Mouse (Mus musculus) frontal cortex, postnatal 10 days (tissue): ENCODE measurements around the gene Tm2d3.
A peak's percentile ranks its signal among the peaks of the same experiment; 100 is the strongest.

Experiments
- DNase-seq, 2 experiments: peaks; one replicate each; pipeline ENCODE4 v3.0.0; 2022; ENCODE audit warnings: low spot score in 2 of 2, mixed read lengths in 1 of 2

Gene Tm2d3

DNA sequence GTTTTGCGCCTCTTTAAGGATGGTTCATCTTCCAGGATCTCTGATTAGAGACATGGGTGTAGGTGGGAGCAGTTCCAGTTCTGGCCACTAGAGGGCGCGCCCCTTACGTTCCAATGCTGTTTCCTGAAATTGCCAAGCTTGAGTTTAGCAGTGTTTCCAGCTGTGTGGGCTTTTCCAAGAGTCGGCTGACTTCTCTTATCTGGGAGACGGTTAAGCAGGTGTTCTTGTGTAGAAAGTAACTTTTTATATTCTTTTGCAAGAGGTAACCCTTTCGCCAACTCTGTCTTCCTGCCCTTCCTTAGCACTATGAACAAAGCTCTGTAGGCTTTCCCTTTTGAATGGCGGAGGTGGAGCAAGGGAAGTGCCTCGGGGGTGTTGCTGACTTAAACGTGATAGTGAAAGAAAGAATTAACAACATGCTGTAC, 13.9 kb downstream of the Tm2d3 start:
- peak; percentile 53 to 75 for DNase-seq

DNA sequence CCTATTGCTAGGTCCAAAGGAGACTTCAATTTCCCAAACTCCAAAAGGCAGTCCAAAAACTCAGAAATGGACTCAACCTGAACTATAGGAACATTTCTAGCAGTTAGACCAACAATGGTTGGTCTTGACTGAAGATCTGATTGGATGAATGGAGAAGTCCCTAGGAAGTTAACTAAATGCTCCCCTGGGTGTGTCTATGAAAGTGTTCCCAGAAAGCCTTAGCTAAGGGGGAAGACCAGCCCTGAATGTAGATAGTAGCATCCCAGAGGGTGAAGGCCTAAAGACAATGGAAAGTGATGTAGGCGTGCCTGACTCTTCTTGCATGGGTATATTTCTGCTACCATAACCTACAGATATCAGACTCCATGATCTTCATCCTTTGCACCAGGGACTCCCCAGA, 17.5 kb downstream of the Tm2d3 start:
- DNase-seq = no peak

DNA sequence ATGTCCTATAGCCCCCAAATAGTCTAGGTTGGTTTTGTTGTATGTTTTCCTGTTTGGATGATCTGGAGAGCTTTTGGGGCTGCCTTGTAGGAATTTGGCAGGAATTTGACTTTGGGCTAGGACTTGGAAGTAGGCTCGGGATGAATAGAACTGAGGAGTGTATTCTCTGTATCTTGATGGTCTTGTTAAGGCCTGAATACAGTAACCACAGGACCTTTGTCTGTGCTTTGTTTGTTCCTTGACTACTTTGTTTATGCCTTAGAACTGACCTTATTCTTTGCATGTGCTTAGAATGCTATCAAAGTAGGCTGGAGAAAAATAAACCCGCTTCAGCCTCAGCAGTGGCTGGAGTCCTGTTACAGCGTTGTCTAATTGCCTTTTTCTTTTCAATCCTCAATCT, 19.3 kb downstream of the Tm2d3 start:
- no peak for DNase-seq

DNA sequence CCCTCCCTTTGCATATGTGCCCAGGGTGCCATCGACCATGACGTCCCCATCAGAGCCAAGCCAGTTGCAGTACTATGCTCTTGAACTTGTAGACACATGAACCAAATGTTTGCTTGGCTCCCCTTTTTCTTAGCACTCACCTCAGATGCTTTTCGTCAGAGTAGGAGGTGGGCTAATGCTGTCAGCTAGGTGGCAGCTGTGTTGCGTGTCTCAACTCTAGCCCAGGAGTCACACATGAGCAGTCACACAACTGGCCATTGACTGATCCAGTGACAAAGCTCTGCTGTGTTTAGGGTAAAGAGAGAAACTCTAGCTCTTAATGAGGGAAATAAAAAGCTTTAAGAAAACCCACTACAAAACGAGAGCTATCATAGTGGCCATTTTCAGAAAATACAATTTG, 22.8 kb downstream of the Tm2d3 start:
- no peak for DNase-seq

DNA sequence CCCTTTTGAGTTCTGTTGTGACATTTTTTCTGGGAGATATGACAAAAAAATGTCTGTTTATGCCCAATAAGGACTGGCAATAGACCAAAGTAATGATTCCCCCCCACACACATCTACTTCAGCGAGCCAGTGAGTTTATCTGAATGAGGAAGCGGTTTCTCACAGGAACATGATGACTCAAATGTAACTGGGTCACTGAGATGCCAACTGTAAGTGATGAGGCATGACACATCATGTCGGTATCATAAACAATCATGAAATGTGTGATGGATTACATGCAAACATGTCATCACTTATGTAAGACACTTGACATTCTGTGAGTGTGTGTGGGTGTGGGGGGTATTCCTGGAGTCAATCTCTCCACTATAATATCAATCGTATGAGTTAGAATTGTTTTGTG, 23.3 kb downstream of the Tm2d3 start:
- no peak for DNase-seq

DNA sequence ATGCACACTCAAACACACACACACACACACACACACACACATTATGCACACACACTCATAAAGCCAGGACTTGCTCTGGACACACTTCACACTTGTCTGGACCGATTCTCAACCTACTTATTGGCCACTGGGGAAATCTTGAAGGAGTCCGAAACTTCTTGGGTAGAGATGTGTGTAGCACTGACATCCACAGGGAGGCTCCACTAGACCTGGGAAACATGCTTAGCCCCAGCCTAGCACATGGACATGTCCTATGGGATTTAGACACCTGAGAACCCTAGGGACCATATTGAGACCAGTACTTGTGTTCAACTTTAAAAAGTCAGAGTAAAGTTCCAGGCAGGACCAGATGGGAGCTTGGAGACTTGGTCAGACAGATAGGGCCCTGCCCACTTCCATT, 43.1 kb downstream of the Tm2d3 start:
- no peak for DNase-seq

DNA sequence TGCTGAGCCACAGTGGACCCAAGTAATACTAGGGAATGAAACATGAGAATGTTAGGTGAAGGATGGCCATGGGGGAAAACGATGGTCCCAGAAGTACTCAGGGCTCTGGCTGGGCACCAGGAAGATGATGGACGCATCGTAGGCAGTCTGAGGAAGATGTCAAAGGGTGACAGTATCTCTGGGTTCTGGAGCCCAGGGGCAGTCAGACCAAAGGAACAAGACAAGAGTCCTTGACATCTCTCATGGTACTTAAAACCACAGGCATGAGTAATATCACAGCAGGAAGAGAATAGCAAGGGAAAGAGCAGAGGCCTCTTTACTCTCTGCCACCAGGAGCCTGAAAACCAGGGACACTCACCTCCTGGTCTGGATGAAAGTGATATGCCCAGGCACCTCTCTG, 44.3 kb downstream of the Tm2d3 start:
- no peak for DNase-seq

DNA sequence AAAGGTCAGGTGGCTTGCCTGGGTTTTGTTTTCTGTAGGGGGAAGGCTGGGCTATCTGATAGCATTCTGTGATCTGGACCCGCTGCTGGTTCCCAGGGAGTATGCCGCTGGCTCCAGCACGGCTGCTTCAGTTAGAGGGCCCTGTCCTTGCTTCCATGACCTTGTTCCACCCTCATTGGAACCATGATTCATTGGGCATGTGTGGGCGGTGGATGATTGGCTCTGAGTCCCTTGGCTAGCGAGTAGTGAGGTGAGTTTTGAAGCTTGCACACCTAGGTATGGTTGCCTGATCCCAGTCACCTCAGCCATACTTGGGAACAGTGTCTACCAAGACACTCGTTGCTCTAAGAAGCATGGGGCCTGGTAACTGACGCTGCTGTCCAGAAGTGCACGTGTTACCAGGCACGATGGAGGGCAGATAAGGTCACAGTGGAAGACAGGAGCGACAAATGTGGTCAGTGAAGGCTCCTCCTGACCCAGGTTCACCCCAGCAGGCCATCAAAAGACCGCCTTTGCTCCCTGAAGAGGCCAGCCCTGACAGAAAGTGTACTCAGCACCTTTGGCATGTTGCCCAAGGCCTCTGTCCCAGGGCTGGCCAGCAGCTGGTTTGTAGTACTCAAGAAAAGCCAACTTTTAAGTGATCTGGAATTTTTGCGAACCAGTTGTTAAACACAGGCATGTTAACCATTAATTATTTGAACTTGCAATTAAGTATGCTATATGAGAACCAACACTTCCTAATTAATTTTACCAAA, 46.5 kb downstream of the Tm2d3 start:
- DNase-seq = no peak

DNA sequence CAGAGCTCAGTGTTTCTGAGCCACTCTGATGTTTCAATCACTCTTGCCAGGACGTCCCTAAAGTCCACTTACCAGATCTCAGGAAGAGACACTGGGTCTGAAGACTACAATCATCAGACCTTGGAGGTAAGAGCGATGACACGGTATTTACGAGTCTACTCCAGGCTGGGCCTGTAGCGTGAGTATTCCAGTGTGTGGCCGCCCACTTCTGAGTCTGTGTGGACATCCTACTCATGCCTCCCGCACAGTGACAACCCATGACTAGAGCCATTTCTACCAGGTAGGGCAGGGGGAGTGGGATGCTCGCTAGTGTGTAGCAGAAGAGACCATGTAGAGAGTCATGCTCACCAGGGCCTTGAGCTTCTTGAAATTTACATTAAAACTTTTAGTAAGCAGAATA, 51.9 kb downstream of the Tm2d3 start:
- DNase-seq = no peak

DNA sequence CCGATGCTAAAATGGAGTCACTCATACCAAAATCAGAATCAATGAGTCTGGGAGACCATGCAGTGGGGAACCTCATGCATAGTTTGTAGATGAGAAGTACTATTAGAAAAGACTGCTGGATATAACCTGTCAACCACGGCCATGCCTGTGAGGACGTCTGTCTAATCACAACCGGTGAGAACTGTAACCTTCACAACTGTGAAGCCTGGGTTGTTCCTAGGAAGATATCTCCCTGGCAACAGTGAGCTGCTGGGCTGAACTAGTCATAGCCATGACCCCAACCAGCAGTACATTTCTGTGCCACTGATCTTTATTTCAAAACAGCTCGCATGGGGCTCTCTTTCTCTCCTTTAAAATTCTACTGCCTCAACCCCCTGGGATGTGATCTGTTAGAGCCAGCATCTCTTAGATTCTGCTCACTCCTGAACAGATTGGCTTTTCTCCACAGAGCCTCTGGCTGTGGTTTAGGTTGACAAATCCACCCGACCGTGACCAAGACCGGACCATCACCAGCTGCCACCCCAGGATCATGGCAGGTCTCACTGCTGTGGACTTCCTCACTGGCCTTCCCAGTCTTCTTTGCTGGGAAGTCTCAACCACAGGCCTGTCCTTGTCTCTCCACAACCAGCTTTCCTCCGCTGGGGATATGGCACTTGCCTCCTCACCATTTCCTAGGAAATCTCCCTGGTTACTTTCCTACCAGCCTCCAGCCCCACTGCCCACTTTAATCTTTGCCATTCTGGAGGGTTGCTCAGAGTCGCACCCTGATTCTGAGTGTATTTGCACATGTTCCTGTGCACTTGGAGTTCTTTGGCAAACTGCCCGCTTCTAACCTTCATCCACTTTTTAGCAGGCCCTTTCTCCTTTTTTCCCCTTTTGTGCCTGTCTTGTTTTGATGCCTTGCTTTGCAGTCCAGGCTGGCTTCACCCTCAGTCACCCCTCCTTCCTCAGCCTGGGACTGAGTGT, 57.3 kb downstream of the Tm2d3 start:
- DNase-seq = no peak
